Mouse (Mus musculus): ENCODE measurements around the gene Map3k14. TPM values are rescaled to one million over a fixed set of nuclear protein-coding genes. Genes with fewer than 3 reads are reported as not detected.
"Not testable (repeated sequence)": the region's sequence is repeated elsewhere in the genome, so short reads cannot be mapped to it uniquely, and the experiment has no call there.

Map3k14 gene
- total and polyA plus RNA-seq, 3 experiments, result 4.9 to 10.8 (median 10.8) TPM

GRCm38 (mm10) chr11:103229608-103230007, 37.7 kb downstream of the Map3k14 start:
- no peak for ATAC-seq (ENCODE audit: extremely low read depth, insufficient number of reproducible peaks, low FRiP score, poor library complexity, severe bottlenecking)

GRCm38 (mm10) chr11:103223951-103224456, 43.3 kb downstream of the Map3k14 start:
- Histone ChIP-seq H3K4me3 (ENCODE audit: low read depth, low read length) (no peak overlapping the region), H3K9me3 (replicated peaks) (no peaks in the 10 kb centered on the region), H3K36me3 (replicated peaks) (peaks cover 82% of the 10 kb centered on the region), H3K4me1 (ENCODE audit: insufficient read depth, low read depth, low read length) (peaks cover 24% of the 10 kb centered on the region), H3K27me3 (ENCODE audit: insufficient read depth, low read length) (no peaks in the 10 kb centered on the region)
- no peak for TF ChIP-seq TAL1 (conservative IDR thresholded peaks at IDR 0.05; ENCODE audit: low read depth, low read length)
- no peak for TF ChIP-seq CTCF (IDR thresholded peaks at IDR 0.05; ENCODE audit: low read depth, low read length)
- TF ChIP-seq POLR2AphosphoS5 (IDR thresholded peaks at IDR 0.05; ENCODE audit: insufficient replicate concordance, low read depth, low read length), result no peak
- ATAC-seq (ENCODE audit: extremely low read depth, insufficient number of reproducible peaks, low FRiP score, poor library complexity, severe bottlenecking), result no peak
- no peak for DNase-seq (ENCODE audit: low spot score)

More at GRCm38 (mm10) chr11:103229608-103230007, 37.7 kb downstream of the Map3k14 start:
- H3K4me3 ChIP-seq (ENCODE audit: low read depth, low read length), result no peak overlapping the region
- DNase-seq (ENCODE audit: low spot score), result no peak
- H3K36me3 ChIP-seq (replicated peaks), result peaks cover 89% of the 10 kb centered on the region
- no peaks in the 10 kb centered on the region for H3K9me3 ChIP-seq (replicated peaks)
- peaks cover 11% of the 10 kb centered on the region; the same call in 1 of the 2 replicates for H3K4me1 ChIP-seq (ENCODE audit: insufficient read depth, low read depth, low read length)
- TF ChIP-seq TAL1 (conservative IDR thresholded peaks at IDR 0.05; ENCODE audit: low read depth, low read length) (no peak), GATA2 (IDR thresholded peaks at IDR 0.05; ENCODE audit: borderline replicate concordance, low read depth, low read length) (no peak), POLR2AphosphoS5 (IDR thresholded peaks at IDR 0.05; ENCODE audit: insufficient replicate concordance, low read depth, low read length) (no peak), CTCF (IDR thresholded peaks at IDR 0.05; ENCODE audit: low read depth, low read length) (no peak), GATA1 (IDR thresholded peaks at IDR 0.05; ENCODE audit: borderline replicate concordance, low read length) (no peak)
- no peaks in the 10 kb centered on the region for H3K27me3 ChIP-seq (ENCODE audit: insufficient read depth, low read length)

- no peak overlapping the region for H3K4me3 ChIP-seq (ENCODE audit: low read depth, low read length)
- peaks cover 77% of the 10 kb centered on the region for H3K36me3 ChIP-seq (replicated peaks)
- DNase-seq (ENCODE audit: low spot score), result no peak
- peaks cover 24% of the 10 kb centered on the region for H3K4me1 ChIP-seq (ENCODE audit: insufficient read depth, low read depth, low read length)
- no peak for TF ChIP-seq CTCF (IDR thresholded peaks at IDR 0.05; ENCODE audit: low read depth, low read length)
- no peak for TF ChIP-seq GATA2 (IDR thresholded peaks at IDR 0.05; ENCODE audit: borderline replicate concordance, low read depth, low read length)
- TF ChIP-seq POLR2AphosphoS5 (IDR thresholded peaks at IDR 0.05; ENCODE audit: insufficient replicate concordance, low read depth, low read length), result no peak
- no peak for TF ChIP-seq TAL1 (conservative IDR thresholded peaks at IDR 0.05; ENCODE audit: low read depth, low read length)
- TF ChIP-seq GATA1 (IDR thresholded peaks at IDR 0.05; ENCODE audit: borderline replicate concordance, low read length), result no peak
- no peak for ATAC-seq (ENCODE audit: extremely low read depth, insufficient number of reproducible peaks, low FRiP score, poor library complexity, severe bottlenecking)
- peaks cover under 1% of the 10 kb centered on the region; the same call in 1 of the 2 replicates for H3K27me3 ChIP-seq (ENCODE audit: insufficient read depth, low read length)
- no peaks in the 10 kb centered on the region for H3K9me3 ChIP-seq (replicated peaks)
Measured at GRCm38 (mm10) chr11:103223444-103223843, 43.8 kb downstream of the Map3k14 start.

- not testable (repeated sequence) for H3K4me3 ChIP-seq (ENCODE audit: low read depth, low read length); DNase-seq (ENCODE audit: low spot score); H3K9me3 ChIP-seq (replicated peaks); H3K27me3 ChIP-seq (ENCODE audit: insufficient read depth, low read length); ATAC-seq (ENCODE audit: extremely low read depth, insufficient number of reproducible peaks, low FRiP score, poor library complexity, severe bottlenecking)
- Histone ChIP-seq H3K4me1 (ENCODE audit: insufficient read depth, low read depth, low read length) (peaks cover 24% of the 10 kb centered on the region), H3K36me3 (replicated peaks) (peaks cover 73% of the 10 kb centered on the region)
Measured at GRCm38 (mm10) chr11:103222718-103223117, 44.6 kb downstream of the Map3k14 start.

- Histone ChIP-seq H3K9me3 (replicated peaks) (no peaks in the 10 kb centered on the region), H3K4me1 (ENCODE audit: insufficient read depth, low read depth, low read length) (peaks cover 24% of the 10 kb centered on the region), H3K4me3 (ENCODE audit: low read depth, low read length) (no peak overlapping the region), H3K27me3 (ENCODE audit: insufficient read depth, low read length) (peaks cover 13% of the 10 kb centered on the region; the same call in 1 of the 2 replicates), H3K36me3 (replicated peaks) (peaks cover 60% of the 10 kb centered on the region)
- DNase-seq (ENCODE audit: low spot score) (no peak), ATAC-seq (ENCODE audit: extremely low read depth, insufficient number of reproducible peaks, low FRiP score, poor library complexity, severe bottlenecking) (no peak)
- TF ChIP-seq TAL1 (conservative IDR thresholded peaks at IDR 0.05; ENCODE audit: low read depth, low read length), result no peak
- TF ChIP-seq CTCF (IDR thresholded peaks at IDR 0.05; ENCODE audit: low read depth, low read length), result no peak
- TF ChIP-seq GATA1 (IDR thresholded peaks at IDR 0.05; ENCODE audit: borderline replicate concordance, low read length), result no peak
- no peak for TF ChIP-seq POLR2AphosphoS5 (IDR thresholded peaks at IDR 0.05; ENCODE audit: insufficient replicate concordance, low read depth, low read length)
- no peak for TF ChIP-seq GATA2 (IDR thresholded peaks at IDR 0.05; ENCODE audit: borderline replicate concordance, low read depth, low read length)
Measured at GRCm38 (mm10) chr11:103221437-103221836, 45.8 kb downstream of the Map3k14 start.

GRCm38 (mm10) chr11:103219995-103220394, 47.3 kb downstream of the Map3k14 start:
- H3K4me1 ChIP-seq (ENCODE audit: insufficient read depth, low read depth, low read length), result peaks cover 31% of the 10 kb centered on the region
- H3K9me3 ChIP-seq (replicated peaks), result no peaks in the 10 kb centered on the region
- peaks cover 45% of the 10 kb centered on the region for H3K36me3 ChIP-seq (replicated peaks)
- ATAC-seq (ENCODE audit: extremely low read depth, insufficient number of reproducible peaks, low FRiP score, poor library complexity, severe bottlenecking), result no peak; the same call in 1 of the 2 replicates
- TF ChIP-seq CTCF (IDR thresholded peaks at IDR 0.05; ENCODE audit: low read depth, low read length) (no peak), TAL1 (conservative IDR thresholded peaks at IDR 0.05; ENCODE audit: low read depth, low read length) (no peak), POLR2AphosphoS5 (IDR thresholded peaks at IDR 0.05; ENCODE audit: insufficient replicate concordance, low read depth, low read length) (no peak), GATA1 (IDR thresholded peaks at IDR 0.05; ENCODE audit: borderline replicate concordance, low read length) (no peak), GATA2 (IDR thresholded peaks at IDR 0.05; ENCODE audit: borderline replicate concordance, low read depth, low read length) (no peak)
- DNase-seq (ENCODE audit: low spot score), result no peak
- no peak overlapping the region for H3K4me3 ChIP-seq (ENCODE audit: low read depth, low read length)
- H3K27me3 ChIP-seq (ENCODE audit: insufficient read depth, low read length), result peaks cover 15% of the 10 kb centered on the region
